Mouse (Mus musculus) lung, postnatal 0 days (tissue): ENCODE measurements around the gene B3gnt6. TPM values are rescaled to one million over a fixed set of nuclear protein-coding genes. Genes with fewer than 3 reads are reported as not detected.

Experiments
- ATAC-seq: fragments of 200-750 bp; cut with Nextera tagmentation; 2 replicates; pipeline ENCODE4 v1.8.0; 2017; ENCODE audit warnings: moderate library complexity
- DNase-seq: peaks from one replicate; pipeline ENCODE4 v3.0.0-alpha.2; 2016; ENCODE audit warnings: low spot score
- H3K27ac ChIP-seq: fragments of 300-500 bp; sonication (generic); 2 replicates; pipeline ENCODE4 v1.5.1; 2014; ENCODE audit warnings: antibody characterized with exemption, mild to moderate bottlenecking, low read length, mixed read lengths
- H3K27me3 ChIP-seq: fragments of 300-500 bp; sonication (generic); replicated peaks from 2 replicates; pipeline ENCODE4 v1.6.1; 2014; ENCODE audit warnings: low read length, mixed read lengths; ENCODE audit not compliant: insufficient read depth
- H3K36me3 ChIP-seq: fragments of 300-500 bp; sonication (generic); 2 replicates; pipeline ENCODE4 v1.6.1; 2014; ENCODE audit warnings: low read length, mixed read lengths; ENCODE audit not compliant: insufficient read depth
- H3K4me1 ChIP-seq: fragments of 300-500 bp; sonication (generic); 2 replicates; pipeline ENCODE4 v1.6.1; 2014; ENCODE audit warnings: antibody characterized with exemption, low read depth, low read length, mixed read lengths; ENCODE audit not compliant: insufficient read depth
- H3K4me2 ChIP-seq: fragments of 300-500 bp; sonication (generic); replicated peaks from 2 replicates; pipeline ENCODE4 v1.6.1; 2014; ENCODE audit warnings: low read depth, mild to moderate bottlenecking, low read length, moderate library complexity, mixed read lengths
- H3K4me3 ChIP-seq: fragments of 300-500 bp; sonication (generic); 2 replicates; pipeline ENCODE4 v1.5.1; 2014; ENCODE audit warnings: low read depth, low read length
- H3K9ac ChIP-seq: fragments of 300-500 bp; sonication (generic); replicated peaks from 2 replicates; pipeline ENCODE4 v1.6.1; 2014; ENCODE audit warnings: low read depth, mild to moderate bottlenecking
- H3K9me3 ChIP-seq: fragments of 300-500 bp; sonication (generic); 2 replicates; pipeline ENCODE4 v1.6.1; 2016; ENCODE audit warnings: low read length, mixed read lengths
- CTCF ChIP-seq: IDR thresholded peaks from 2 replicates; pipeline ENCODE4 v1.5.1; 2016; ENCODE audit warnings: antibody characterized with exemption, mild to moderate bottlenecking
- EP300 ChIP-seq: IDR thresholded peaks from 2 replicates; pipeline ENCODE4 v1.6.1; 2016; ENCODE audit warnings: antibody characterized with exemption, mild to moderate bottlenecking, control low read depth
- WGBS: fragments of 180-500 bp; shearing (Covaris S2); extraction: QIAGEN DNeasy Blood & Tissue Kit; methylation state at CpG from one replicate; pipeline ENCODE4 v1.1.7; 2014; 5-methylcytosine and 5-hydroxymethylcytosine counted together
- polyA plus RNA-seq: library from polyadenylated mRNA; unstranded; fragments of >200 nt; fragmentation: Nextera tagmentation; extraction: Ambion mirVana; gene quantifications from 2 replicates; pipeline ENCODE4 v1.2.1, GENCODE M21; 2015

Gene B3gnt6
- polyA plus RNA-seq, 1 experiment from 2014 or later, result 0.23 TPM

GRCm38 (mm10) chr7:98200396-98200795 lies 1.1 kb upstream of the B3gnt6 start:
- no peaks in the 10 kb centered on the region for H3K9me3 ChIP-seq
- DNase-seq (no peak), ATAC-seq (no peak)
- H3K27ac ChIP-seq, result no peak overlapping the region
- H3K4me2 ChIP-seq, result no peak overlapping the region
- H3K9ac ChIP-seq, result no peak overlapping the region
- H3K4me1 ChIP-seq, result no peaks in the 10 kb centered on the region; the same call in 1 of the 2 replicates
- WGBS, result 86% methylated on average over 3 of the region's 3 CpGs
- H3K36me3 ChIP-seq, result no peaks in the 10 kb centered on the region
- 0 out of 2 replicates have a peak, but pooled peaks cover 6% of the 10 kb centered on the region for H3K27me3 ChIP-seq
- TF ChIP-seq EP300, result no peak
- no peak overlapping the region for H3K4me3 ChIP-seq

GRCm38 (mm10) chr7:98195151-98195801 lies 4.0 kb downstream of the B3gnt6 start:
- H3K9ac ChIP-seq, result no peak overlapping the region
- peak; percentile 30 for DNase-seq
- ATAC-seq, result no peak
- no peak overlapping the region for H3K4me2 ChIP-seq
- H3K27me3 ChIP-seq, result peaks cover 40% of the 10 kb centered on the region
- no peaks in the 10 kb centered on the region for H3K36me3 ChIP-seq
- peaks cover 3% of the 10 kb centered on the region for H3K4me1 ChIP-seq
- H3K27ac ChIP-seq, result no peak overlapping the region
- TF ChIP-seq EP300 (no peak), CTCF (no peak)
- 28% methylated on average over 10 of the region's 10 CpGs for WGBS
- H3K4me3 ChIP-seq, result no peak overlapping the region
- H3K9me3 ChIP-seq, result no peaks in the 10 kb centered on the region

GRCm38 (mm10) chr7:98194026-98194792 lies 5.1 kb downstream of the B3gnt6 start:
- ATAC-seq (peak; percentile 47), DNase-seq (peak; percentile 28)
- Histone ChIP-seq H3K9me3 (no peaks in the 10 kb centered on the region), H3K4me1 (peaks cover 3% of the 10 kb centered on the region), H3K4me2 (peak overlapping the region; percentile 61), H3K9ac (no peak overlapping the region), H3K27me3 (peaks cover 40% of the 10 kb centered on the region), H3K36me3 (no peaks in the 10 kb centered on the region), H3K27ac (no peak overlapping the region), H3K4me3 (peak overlapping the region; percentile 24)
- WGBS, result 2% methylated on average over 57 of the region's 61 CpGs
- TF ChIP-seq EP300 (no peak), CTCF (no peak)

- Histone ChIP-seq H3K9ac (no peak overlapping the region), H3K4me2 (peak overlapping the region; percentile 61), H3K27me3 (peaks cover 40% of the 10 kb centered on the region), H3K9me3 (no peaks in the 10 kb centered on the region), H3K36me3 (no peaks in the 10 kb centered on the region), H3K4me3 (peak overlapping the region; percentile 24), H3K27ac (no peak overlapping the region), H3K4me1 (peaks cover 3% of the 10 kb centered on the region)
- 0 out of 2 replicates have a peak, but pooled peaks have one; percentile 21 for ATAC-seq
- 9% methylated on average over 36 of the region's 36 CpGs for WGBS
- DNase-seq, result peak; percentile 40
- TF ChIP-seq CTCF (peak; percentile 73), EP300 (no peak)
Observed at GRCm38 (mm10) chr7:98193515-98194025, 5.7 kb downstream of the B3gnt6 start.

GRCm38 (mm10) chr7:98191571-98192250 lies 7.6 kb downstream of the B3gnt6 start:
- Histone ChIP-seq H3K9me3 (no peaks in the 10 kb centered on the region), H3K4me1 (peaks cover 3% of the 10 kb centered on the region), H3K4me3 (no peak overlapping the region), H3K27me3 (peaks cover 40% of the 10 kb centered on the region), H3K9ac (no peak overlapping the region), H3K4me2 (no peak overlapping the region), H3K36me3 (no peaks in the 10 kb centered on the region), H3K27ac (no peak overlapping the region)
- TF ChIP-seq EP300, result no peak
- TF ChIP-seq CTCF, result peak; percentile 86
- peak; percentile 53 for DNase-seq
- ATAC-seq, result 0 out of 2 replicates have a peak, but pooled peaks have one; percentile 19
- 60% methylated on average over 17 of the region's 17 CpGs for WGBS

- ATAC-seq (no peak), DNase-seq (no peak)
- no peak for TF ChIP-seq EP300
- TF ChIP-seq CTCF, result peak; percentile 31
- Histone ChIP-seq H3K4me2 (no peak overlapping the region), H3K36me3 (no peaks in the 10 kb centered on the region), H3K9ac (no peak overlapping the region), H3K27ac (no peak overlapping the region), H3K9me3 (no peaks in the 10 kb centered on the region), H3K4me1 (peaks cover 3% of the 10 kb centered on the region), H3K4me3 (no peak overlapping the region), H3K27me3 (peaks cover 34% of the 10 kb centered on the region)
- WGBS, result 91% methylated on average over 1 of the region's 1 CpGs
Observed at GRCm38 (mm10) chr7:98190578-98190977, 8.7 kb downstream of the B3gnt6 start.
